Mouse (Mus musculus) midbrain, embryonic 10.5 days (tissue): ENCODE results near the gene Asap2. TPM values are rescaled to one million over a fixed set of nuclear protein-coding genes. Genes with fewer than 3 reads are reported as not detected.

Experiments used
- DNase-seq: peaks from one replicate; pipeline ENCODE4 v3.0.0-alpha.2; 2017; ENCODE audit warnings: low spot score
- H3K27ac ChIP-seq: fragments of 300-500 bp; sonication (generic); replicated peaks from 2 replicates; pipeline ENCODE4 v1.5.1; 2016; ENCODE audit warnings: mild to moderate bottlenecking
- H3K27me3 ChIP-seq: fragments of 300-500 bp; sonication (generic); 2 replicates; pipeline ENCODE4 v1.6.1; 2016; ENCODE audit warnings: low read depth, mild to moderate bottlenecking; ENCODE audit not compliant: poor library complexity, severe bottlenecking
- H3K36me3 ChIP-seq: fragments of 300-500 bp; sonication (generic); 2 replicates; pipeline ENCODE4 v1.6.1; 2016; ENCODE audit warnings: mild to moderate bottlenecking, moderate library complexity
- H3K4me1 ChIP-seq: fragments of 300-500 bp; sonication (generic); 2 replicates; pipeline ENCODE4 v1.6.1; 2016
- H3K4me3 ChIP-seq: fragments of 300-500 bp; sonication (generic); 2 replicates; pipeline ENCODE4 v1.5.1; 2016; ENCODE audit warnings: mild to moderate bottlenecking, moderate library complexity
- H3K9me3 ChIP-seq: fragments of 300-500 bp; sonication (generic); replicated peaks from 2 replicates; pipeline ENCODE4 v1.6.1; 2016; ENCODE audit warnings: mild to moderate bottlenecking
- WGBS: fragments of 180-500 bp; shearing (Covaris S2); methylation state at CpG from one replicate; pipeline ENCODE4 v1.1.7; 2016; 5-methylcytosine and 5-hydroxymethylcytosine counted together
- polyA plus RNA-seq: library from polyadenylated mRNA; unstranded; fragments of >200 nt; fragmentation: Nextera tagmentation; extraction: Ambion mirVana; gene quantifications from 2 replicates; pipeline ENCODE4 v1.2.1, GENCODE M21; 2016

Asap2 gene
- polyA plus RNA-seq, 1 experiment from 2014 or later: 11.6 TPM

- no peak overlapping the region for H3K27ac ChIP-seq
- 87% methylated on average over 2 of the region's 2 CpGs for WGBS
- H3K4me1 ChIP-seq: peaks cover 64% of the 10 kb centered on the region
Measured at GRCm38 (mm10) chr12:21136462-21136751, 146.1 kb downstream of the Asap2 start.

GRCm38 (mm10) chr12:21139560-21139959, 149.3 kb downstream of the Asap2 start:
- H3K36me3 ChIP-seq: peaks cover 2% of the 10 kb centered on the region; the same call in 1 of the 2 replicates
- no peak overlapping the region for H3K4me3 ChIP-seq
- H3K4me1 ChIP-seq: peaks cover 33% of the 10 kb centered on the region
- no peak for DNase-seq
- no peak overlapping the region for H3K27ac ChIP-seq
- no peaks in the 10 kb centered on the region; the same call in 1 of the 2 replicates for H3K9me3 ChIP-seq
- 72% methylated on average over 4 of the region's 4 CpGs for whole genome bisulfite sequencing
- no peaks in the 10 kb centered on the region for H3K27me3 ChIP-seq

More at GRCm38 (mm10) chr12:21136462-21136751, 146.1 kb downstream of the Asap2 start:
- Histone ChIP-seq H3K36me3 (no peaks in the 10 kb centered on the region), H3K9me3 (no peaks in the 10 kb centered on the region), H3K4me3 (no peak overlapping the region), H3K27me3 (no peaks in the 10 kb centered on the region)
- no peak for DNase-seq

GRCm38 (mm10) chr12:21140153-21140552, 149.9 kb downstream of the Asap2 start:
- WGBS: 96% methylated on average over 14 of the region's 14 CpGs
- H3K9me3 ChIP-seq: no peaks in the 10 kb centered on the region; the same call in 1 of the 2 replicates

GRCm38 (mm10) chr12:21140741-21141308, 150.6 kb downstream of the Asap2 start:
- Histone ChIP-seq H3K9me3 (no peaks in the 10 kb centered on the region; the same call in 1 of the 2 replicates), H3K27ac (no peak overlapping the region), H3K4me3 (no peak overlapping the region), H3K4me1 (peaks cover 24% of the 10 kb centered on the region), H3K36me3 (peaks cover 12% of the 10 kb centered on the region), H3K27me3 (no peaks in the 10 kb centered on the region)
- 94% methylated on average over 6 of the region's 6 CpGs for WGBS
- no peak for DNase-seq

More at GRCm38 (mm10) chr12:21140153-21140552, 149.9 kb downstream of the Asap2 start:
- Histone ChIP-seq H3K4me1 (peaks cover 31% of the 10 kb centered on the region), H3K4me3 (no peak overlapping the region), H3K36me3 (peaks cover 6% of the 10 kb centered on the region), H3K27me3 (no peaks in the 10 kb centered on the region), H3K27ac (no peak overlapping the region)
- DNase-seq: no peak

- no peaks in the 10 kb centered on the region for H3K27me3 ChIP-seq
- 86% methylated on average over 5 of the region's 5 CpGs for WGBS
- DNase-seq: no peak
- H3K4me3 ChIP-seq: no peak overlapping the region
- H3K9me3 ChIP-seq: no peaks in the 10 kb centered on the region; the same call in 1 of the 2 replicates
- H3K36me3 ChIP-seq: peaks cover 19% of the 10 kb centered on the region
- H3K4me1 ChIP-seq: peaks cover 14% of the 10 kb centered on the region
- H3K27ac ChIP-seq: no peak overlapping the region
Measured at GRCm38 (mm10) chr12:21141691-21142300, 151.5 kb downstream of the Asap2 start.

GRCm38 (mm10) chr12:21142489-21143254, 152.4 kb downstream of the Asap2 start:
- Histone ChIP-seq H3K4me1 (peaks cover 14% of the 10 kb centered on the region), H3K27ac (no peak overlapping the region), H3K4me3 (no peak overlapping the region), H3K9me3 (no peaks in the 10 kb centered on the region; the same call in 1 of the 2 replicates), H3K36me3 (peaks cover 19% of the 10 kb centered on the region), H3K27me3 (no peaks in the 10 kb centered on the region)
- no peak for DNase-seq
- WGBS: 86% methylated on average over 9 of the region's 9 CpGs

GRCm38 (mm10) chr12:21144602-21145001, 154.3 kb downstream of the Asap2 start:
- H3K4me3 ChIP-seq: no peak overlapping the region
- H3K9me3 ChIP-seq: no peaks in the 10 kb centered on the region; the same call in 1 of the 2 replicates
- DNase-seq: no peak
- H3K4me1 ChIP-seq: peaks cover 5% of the 10 kb centered on the region
- 89% methylated on average over 5 of the region's 5 CpGs for WGBS
- no peak overlapping the region for H3K27ac ChIP-seq
- H3K27me3 ChIP-seq: no peaks in the 10 kb centered on the region
- peaks cover 25% of the 10 kb centered on the region for H3K36me3 ChIP-seq

- H3K4me3 ChIP-seq: no peak overlapping the region
- H3K4me1 ChIP-seq: peaks cover under 1% of the 10 kb centered on the region
- DNase-seq: no peak
- 90% methylated on average over 5 of the region's 5 CpGs for WGBS
- no peaks in the 10 kb centered on the region for H3K27me3 ChIP-seq
- H3K9me3 ChIP-seq: no peaks in the 10 kb centered on the region; the same call in 1 of the 2 replicates
- no peak overlapping the region for H3K27ac ChIP-seq
- peaks cover 25% of the 10 kb centered on the region for H3K36me3 ChIP-seq
Measured at GRCm38 (mm10) chr12:21145050-21145449, 154.8 kb downstream of the Asap2 start.

GRCm38 (mm10) chr12:21146826-21147225, 156.6 kb downstream of the Asap2 start:
- WGBS: 89% methylated on average over 4 of the region's 4 CpGs
- H3K27me3 ChIP-seq: no peaks in the 10 kb centered on the region
- H3K9me3 ChIP-seq: no peaks in the 10 kb centered on the region; the same call in 1 of the 2 replicates
- H3K4me3 ChIP-seq: no peak overlapping the region
- no peak for DNase-seq
- H3K4me1 ChIP-seq: no peaks in the 10 kb centered on the region; the same call in 1 of the 2 replicates
- no peak overlapping the region for H3K27ac ChIP-seq
- peaks cover 25% of the 10 kb centered on the region for H3K36me3 ChIP-seq

GRCm38 (mm10) chr12:21153279-21153707, 163.0 kb downstream of the Asap2 start:
- no peak overlapping the region for H3K4me3 ChIP-seq
- 77% methylated on average over 8 of the region's 8 CpGs for WGBS
- 0 out of 2 replicates have a peak, but pooled peaks cover 14% of the 10 kb centered on the region for H3K4me1 ChIP-seq
- no peak for DNase-seq
- H3K36me3 ChIP-seq: no peaks in the 10 kb centered on the region; the same call in 1 of the 2 replicates
- no peaks in the 10 kb centered on the region for H3K27me3 ChIP-seq
- H3K27ac ChIP-seq: no peak overlapping the region
- no peaks in the 10 kb centered on the region for H3K9me3 ChIP-seq

GRCm38 (mm10) chr12:21155062-21155461, 164.8 kb downstream of the Asap2 start:
- H3K4me3 ChIP-seq: no peak overlapping the region
- 81% methylated on average over 4 of the region's 4 CpGs for WGBS
- H3K27ac ChIP-seq: no peak overlapping the region
- no peaks in the 10 kb centered on the region; the same call in 1 of the 2 replicates for H3K36me3 ChIP-seq
- H3K4me1 ChIP-seq: peaks cover 23% of the 10 kb centered on the region
- no peak for DNase-seq
- H3K27me3 ChIP-seq: no peaks in the 10 kb centered on the region
- H3K9me3 ChIP-seq: no peaks in the 10 kb centered on the region

GRCm38 (mm10) chr12:21159304-21159703, 169.0 kb downstream of the Asap2 start:
- 72% methylated on average over 7 of the region's 7 CpGs for WGBS
- no peak for DNase-seq
- H3K4me1 ChIP-seq: peaks cover 19% of the 10 kb centered on the region
- no peak overlapping the region for H3K27ac ChIP-seq
- 0 out of 2 replicates have a peak, but pooled peaks cover 6% of the 10 kb centered on the region for H3K36me3 ChIP-seq
- H3K9me3 ChIP-seq: no peaks in the 10 kb centered on the region
- H3K4me3 ChIP-seq: no peak overlapping the region
- no peaks in the 10 kb centered on the region for H3K27me3 ChIP-seq
